Mouse (Mus musculus) MEL (cell line): ENCODE data around the gene Atg5. TPM values are rescaled to one million over a fixed set of nuclear protein-coding genes. Genes with fewer than 3 reads are reported as not detected.

Source experiments
- DNase-seq: peaks from one replicate; pipeline ENCODE4 v3.0.0; 2011; ENCODE audit warnings: low read depth, low spot score
- H3K27ac ChIP-seq: 2 replicates; pipeline ENCODE4 v1.5.1; 2012; ENCODE audit warnings: low read depth, mild to moderate bottlenecking, control low read depth, low read length, moderate library complexity; ENCODE audit not compliant: control insufficient read depth
- H3K27me3 ChIP-seq, 2 experiments: fragments of 150-350 bp in 1 of 2; sonication (generic) in 1 of 2; 2 replicates each; pipeline ENCODE4 v1.6.1; 2012; ENCODE audit warnings: low read length in 2 of 2, mild to moderate bottlenecking in 2 of 2, improper control_type of control experiment in 1 of 2, moderate library complexity in 1 of 2; ENCODE audit not compliant: insufficient read depth in 2 of 2, control insufficient read depth in 1 of 2
- H3K36me3 ChIP-seq, 2 experiments: 2 replicates each; pipeline ENCODE4 v1.6.1; 2012 to 2014; ENCODE audit warnings: low read length in 2 of 2, improper control_type of control experiment in 1 of 2, inconsistent platforms in 1 of 2, mild to moderate bottlenecking in 1 of 2; ENCODE audit not compliant: insufficient read depth in 2 of 2, control insufficient read depth in 1 of 2
- H3K4me1 ChIP-seq, 2 experiments: fragments of 150-350 bp in 1 of 2; sonication (generic) in 1 of 2; 2 replicates each; pipeline ENCODE4 v1.6.1; 2012; ENCODE audit warnings: low read length in 2 of 2, improper control_type of control experiment in 1 of 2, mild to moderate bottlenecking in 1 of 2; ENCODE audit not compliant: insufficient read depth in 2 of 2, control insufficient read depth in 1 of 2
- H3K4me3 ChIP-seq, 2 experiments: fragments of 150-350 bp in 1 of 2; sonication (generic) in 1 of 2; 2 replicates each; pipeline ENCODE4 v1.5.1; 2012; ENCODE audit warnings: low read depth in 2 of 2, low read length in 2 of 2, mild to moderate bottlenecking in 2 of 2, moderate library complexity in 2 of 2, control low read depth in 1 of 2, improper control_type of control experiment in 1 of 2; ENCODE audit not compliant: control insufficient read depth in 1 of 2, insufficient read depth in 1 of 2
- H3K79me2 ChIP-seq: 2 replicates; pipeline ENCODE4 v1.6.1; 2012; ENCODE audit warnings: mild to moderate bottlenecking, low read length, moderate library complexity; ENCODE audit not compliant: control insufficient read depth, poor library complexity, insufficient read depth
- H3K9ac ChIP-seq: 2 replicates; pipeline ENCODE4 v1.6.1; 2012; ENCODE audit warnings: low read depth, mild to moderate bottlenecking, control low read depth, low read length, moderate library complexity; ENCODE audit not compliant: control insufficient read depth, poor library complexity, severe bottlenecking
- H3K9me3 ChIP-seq: fragments of 150-350 bp; sonication (generic); replicated peaks from 2 replicates; pipeline ENCODE4 v1.6.1; 2012; ENCODE audit warnings: mild to moderate bottlenecking, low read length, improper control_type of control experiment, moderate library complexity; ENCODE audit not compliant: insufficient read depth
- BHLHE40 ChIP-seq: IDR thresholded peaks from 2 replicates; pipeline ENCODE4 v1.6.1; 2012; ENCODE audit warnings: low read depth, mild to moderate bottlenecking, inconsistent platforms, low read length, improper control_type of control experiment, borderline replicate concordance
- CHD2 ChIP-seq: IDR thresholded peaks from 2 replicates; pipeline ENCODE4 v1.6.1; 2011; ENCODE audit warnings: low read length, improper control_type of control experiment
- CTCF ChIP-seq, 3 experiments: IDR thresholded peaks in 2 of 3; conservative IDR thresholded peaks in 1 of 3; 2 replicates each; pipeline ENCODE4 v1.5.1; 2011 to 2012; ENCODE audit warnings: low read length in 3 of 3, low read depth in 2 of 3, mild to moderate bottlenecking in 2 of 3, improper control_type of control experiment in 1 of 3, inconsistent platforms in 1 of 3, mixed read lengths in 1 of 3, moderate library complexity in 1 of 3; ENCODE audit not compliant: control insufficient read depth in 1 of 3, insufficient read depth in 1 of 3, poor library complexity in 1 of 3, severe bottlenecking in 1 of 3
- E2F4 ChIP-seq: IDR thresholded peaks from 2 replicates; pipeline ENCODE4 v1.6.1; 2011; ENCODE audit warnings: low read depth, low read length, improper control_type of control experiment, borderline replicate concordance
- EP300 ChIP-seq, 2 experiments: IDR thresholded peaks; 2 replicates each; pipeline ENCODE4 v1.6.1; 2011; ENCODE audit warnings: improper control_type of control experiment in 2 of 2, low read length in 2 of 2, low read depth in 1 of 2, mild to moderate bottlenecking in 1 of 2
- KAT2A ChIP-seq: conservative IDR thresholded peaks from 2 replicates; pipeline ENCODE4 v1.6.1; 2012; ENCODE audit warnings: low read depth, low read length, improper control_type of control experiment, inconsistent platforms
- MAFK ChIP-seq: IDR thresholded peaks from 2 replicates; pipeline ENCODE4 v1.6.1; 2011; ENCODE audit warnings: low read depth, mild to moderate bottlenecking, low read length, improper control_type of control experiment, borderline replicate concordance
- MXI1 ChIP-seq: IDR thresholded peaks from 2 replicates; pipeline ENCODE4 v1.6.1; 2011; ENCODE audit warnings: mild to moderate bottlenecking, low read depth, low read length, improper control_type of control experiment
- NRF1 ChIP-seq: IDR thresholded peaks from 2 replicates; pipeline ENCODE4 v1.6.1; 2014; ENCODE audit warnings: low read depth, mild to moderate bottlenecking, inconsistent platforms, low read length, improper control_type of control experiment, moderate library complexity; ENCODE audit not compliant: poor library complexity, insufficient read depth, severe bottlenecking
- RAD21 ChIP-seq: IDR thresholded peaks from 2 replicates; pipeline ENCODE4 v1.6.1; 2011; ENCODE audit warnings: mild to moderate bottlenecking, low read depth, low read length, improper control_type of control experiment
- RCOR1 ChIP-seq: IDR thresholded peaks from 2 replicates; pipeline ENCODE4 v1.6.1; 2012; ENCODE audit warnings: low read depth, mild to moderate bottlenecking, inconsistent platforms, low read length, improper control_type of control experiment
- SMC3 ChIP-seq: IDR thresholded peaks from 2 replicates; pipeline ENCODE4 v1.6.1; 2011; ENCODE audit warnings: low read depth, low read length, improper control_type of control experiment
- TCF12 ChIP-seq: IDR thresholded peaks from 2 replicates; pipeline ENCODE4 v1.6.1; 2014; ENCODE audit warnings: low read depth, mild to moderate bottlenecking, inconsistent platforms, low read length, improper control_type of control experiment, moderate library complexity
- USF2 ChIP-seq, 2 experiments: IDR thresholded peaks; 2 replicates each; pipeline ENCODE4 v1.6.1; 2011 to 2012; ENCODE audit warnings: improper control_type of control experiment in 2 of 2, low read length in 2 of 2, borderline replicate concordance in 1 of 2, inconsistent platforms in 1 of 2, low read depth in 1 of 2, mild to moderate bottlenecking in 1 of 2; ENCODE audit not compliant: insufficient read depth in 1 of 2
- ZC3H11A ChIP-seq: IDR thresholded peaks from 2 replicates; pipeline ENCODE4 v1.6.1; 2012; ENCODE audit warnings: low read depth, mild to moderate bottlenecking, inconsistent platforms, low read length, improper control_type of control experiment
- ZKSCAN1 ChIP-seq: IDR thresholded peaks from 2 replicates; pipeline ENCODE4 v1.6.1; 2012; ENCODE audit warnings: low read depth, mild to moderate bottlenecking, inconsistent platforms, low read length, improper control_type of control experiment, moderate library complexity
- ZMIZ1 ChIP-seq: IDR thresholded peaks from 2 replicates; pipeline ENCODE4 v1.6.1; 2012; ENCODE audit warnings: low read depth, mild to moderate bottlenecking, inconsistent platforms, low read length, improper control_type of control experiment, moderate library complexity
- polyA plus RNA-seq, 2 experiments: library from polyadenylated mRNA; stranded (reverse) in 1 of 2; unstranded in 1 of 2; fragments of >175 nt in 1 of 2; fragments of >200 nt in 1 of 2; gene quantifications; 2 replicates each; pipeline versions ENCODE4 v1.2.1 to v1.2.4; 2012; ENCODE audit warnings: low replicate concordance in 2 of 2, low read depth in 1 of 2; ENCODE audit not compliant: insufficient read length in 2 of 2, insufficient read depth in 1 of 2, missing spikeins in 1 of 2
- total RNA-seq: library from RNA; depleted of rRNA; stranded (reverse); fragments of 300-350 nt; gene quantifications from 2 replicates; pipeline ENCODE4 v1.2.3, GENCODE M21; 2012

The Atg5 gene
- total and polyA plus RNA-seq, 3 experiments, result 28.8 to 30.2 TPM; not detected in 1

DNA sequence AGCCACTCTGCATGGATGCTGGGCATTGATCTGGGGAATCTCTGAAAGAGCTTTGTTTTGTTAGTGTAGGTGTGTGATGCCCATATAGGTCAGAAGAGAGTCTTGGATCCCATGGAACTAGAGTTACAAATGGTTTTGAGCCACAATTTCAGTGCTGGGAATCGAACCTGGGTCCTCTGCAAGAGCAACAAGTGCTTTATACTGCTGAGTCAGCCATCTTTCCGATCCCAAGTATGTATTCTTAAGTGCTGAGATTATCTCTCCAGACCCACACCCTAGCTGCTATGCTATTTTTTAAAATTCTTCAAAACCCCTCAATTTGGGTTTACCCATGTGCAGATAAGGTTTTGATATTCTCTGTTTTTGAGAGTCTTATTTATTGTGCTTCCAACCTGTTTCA lies 22.7 kb downstream of the Atg5 start:
- Histone ChIP-seq H3K9me3 (no peaks in the 10 kb centered on the region), H3K4me1 (peaks cover 0 to 1% of the 10 kb centered on the region in 2 experiments; a peak in 1 of 4 replicates)
- peak; percentile 27; the same call in 1 of the 2 replicates for TF ChIP-seq MAFK
- TF ChIP-seq CHD2, result no peak
- TF ChIP-seq, all 39 proteins: peak for 1
- DNase-seq, result no peak
- Histone ChIP-seq H3K27ac (no peak overlapping the region), H3K9ac (no peak overlapping the region), H3K27me3 (no peaks in the 10 kb centered on the region), H3K4me3 (no peak overlapping the region), H3K79me2 (no peaks in the 10 kb centered on the region), H3K36me3 (peaks cover 0 to 5% of the 10 kb centered on the region in 2 experiments; a peak in 2 of 4 replicates)

DNA sequence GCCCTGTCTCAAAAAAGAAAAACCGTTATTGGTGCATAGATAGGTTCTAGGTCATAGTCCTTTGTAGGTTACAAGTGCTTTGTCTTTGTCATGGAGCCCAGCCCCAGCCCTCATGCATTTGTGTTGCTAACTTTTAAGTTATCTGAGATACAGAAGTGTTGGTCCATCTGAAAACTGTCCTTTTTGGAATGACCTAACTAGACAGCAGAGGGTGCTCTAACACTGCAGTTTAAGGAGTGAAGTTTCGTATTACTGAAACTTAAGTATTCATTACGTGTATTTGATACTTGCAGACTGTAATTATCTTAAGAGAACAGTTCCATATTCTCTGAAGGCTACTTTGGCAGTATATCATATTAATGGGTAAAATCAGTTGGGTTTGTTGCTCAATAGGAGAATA lies 24.0 kb downstream of the Atg5 start:
- no peaks in the 10 kb centered on the region; a peak in 1 of 4 replicates for H3K36me3 ChIP-seq
- H3K4me3 ChIP-seq, result no peak overlapping the region
- H3K27ac ChIP-seq, result no peak overlapping the region
- H3K9me3 ChIP-seq, result no peaks in the 10 kb centered on the region
- no peaks in the 10 kb centered on the region for H3K27me3 ChIP-seq
- TF ChIP-seq BHLHE40 (no peak), E2F4 (no peak), CTCF (IDR thresholded peaks at IDR 0.05 in 2 of 3, conservative IDR thresholded peaks at IDR 0.05 in 1 of 3; ENCODE audit: control insufficient read depth in 1 of 3, insufficient read depth in 1 of 3, low read depth in 2 of 3, low read length in 3 of 3, poor library complexity in 1 of 3, severe bottlenecking in 1 of 3) (peak; percentile 4 to 75 (median 49); a peak in 4 of 6 replicates), SMC3 (peak; percentile 89), ZKSCAN1 (no peak), ZMIZ1 (no peak), RAD21 (peak; percentile 89), EP300 (IDR thresholded peaks at IDR 0.05; ENCODE audit: low read depth in 1 of 2, low read length in 2 of 2) (no peak), ZC3H11A (peak; percentile 80), NRF1 (no peak), KAT2A (no peak), USF2 (IDR thresholded peaks at IDR 0.05; ENCODE audit: borderline replicate concordance in 1 of 2, insufficient read depth in 1 of 2, low read depth in 1 of 2, low read length in 2 of 2) (no peak)
- H3K4me1 ChIP-seq, result no peaks in the 10 kb centered on the region
- no peaks in the 10 kb centered on the region for H3K79me2 ChIP-seq
- peak; percentile 62 for DNase-seq
- no peak overlapping the region for H3K9ac ChIP-seq

DNA sequence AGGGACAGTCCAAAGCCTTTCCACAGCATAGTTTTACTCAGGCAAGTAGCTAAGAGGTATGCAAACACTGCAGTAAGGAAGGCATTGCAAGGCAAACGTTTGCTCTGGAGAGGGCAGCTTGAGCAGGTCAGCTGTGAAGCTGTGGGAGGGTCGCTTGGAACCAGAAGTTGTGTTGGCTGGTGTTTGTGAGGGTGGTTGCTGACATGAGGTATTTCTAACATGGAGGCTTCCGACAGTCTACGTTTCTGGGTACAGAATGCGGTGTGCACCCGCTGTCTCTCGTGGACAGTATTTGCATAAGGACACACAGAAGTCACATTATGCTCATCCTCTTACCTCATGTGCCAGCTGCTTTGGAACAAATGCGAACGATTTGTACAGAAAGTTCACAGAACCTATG lies 31.0 kb downstream of the Atg5 start:
- DNase-seq, result no peak
- Histone ChIP-seq H3K79me2 (no peaks in the 10 kb centered on the region), H3K9ac (no peak overlapping the region), H3K27ac (no peak overlapping the region), H3K9me3 (no peaks in the 10 kb centered on the region), H3K4me1 (peaks cover 6 to 8% of the 10 kb centered on the region in 2 experiments), H3K27me3 (no peaks in the 10 kb centered on the region), H3K36me3 (peaks cover 2 to 9% of the 10 kb centered on the region in 2 experiments; a peak in 3 of 4 replicates), H3K4me3 (no peak overlapping the region)
- no peak for TF ChIP-seq TCF12
- TF ChIP-seq MXI1, result no peak
- TF ChIP-seq USF2 (IDR thresholded peaks at IDR 0.05; ENCODE audit: borderline replicate concordance in 1 of 2, insufficient read depth in 1 of 2, low read depth in 1 of 2, low read length in 2 of 2), result no peak
- TF ChIP-seq RCOR1, result no peak
